Mouse (Mus musculus) embryonic facial prominence, embryonic 14.5 days (tissue): ENCODE measurements around the gene Pex14. TPM values are rescaled to one million over a fixed set of nuclear protein-coding genes. Genes with fewer than 3 reads are reported as not detected.

ENCODE experiments used
- ATAC-seq: fragments of 200-750 bp; cut with Nextera tagmentation; 2 replicates; pipeline ENCODE4 v1.8.0; 2017; ENCODE audit warnings: low read depth, moderate number of reproducible peaks, moderate TSS enrichment
- DNase-seq: peaks from one replicate; pipeline ENCODE4 v3.0.0-alpha.2; 2015; ENCODE audit warnings: low spot score
- H3K27ac ChIP-seq: fragments of 300-500 bp; sonication (generic); replicated peaks from 2 replicates; pipeline ENCODE4 v1.5.1; 2014; ENCODE audit warnings: low read depth, mild to moderate bottlenecking, low read length, moderate library complexity
- H3K27me3 ChIP-seq: fragments of 300-500 bp; sonication (generic); replicated peaks from 2 replicates; pipeline ENCODE4 v1.6.1; 2014; ENCODE audit warnings: low read length; ENCODE audit not compliant: control insufficient read depth, insufficient read depth
- H3K36me3 ChIP-seq: fragments of 300-500 bp; sonication (generic); 2 replicates; pipeline ENCODE4 v1.6.1; 2014; ENCODE audit warnings: low read length, mixed read lengths; ENCODE audit not compliant: control insufficient read depth, insufficient read depth
- H3K4me1 ChIP-seq: fragments of 300-500 bp; sonication (generic); 2 replicates; pipeline ENCODE4 v1.6.1; 2014; ENCODE audit warnings: antibody characterized with exemption, low read length; ENCODE audit not compliant: control insufficient read depth, insufficient read depth
- H3K4me2 ChIP-seq: fragments of 300-500 bp; sonication (generic); 2 replicates; pipeline ENCODE4 v1.6.1; 2014; ENCODE audit warnings: low read depth, mild to moderate bottlenecking, low read length, moderate library complexity, mixed read lengths
- H3K4me3 ChIP-seq: fragments of 300-500 bp; sonication (generic); 2 replicates; pipeline ENCODE4 v1.5.1; 2014; ENCODE audit warnings: low read depth, mild to moderate bottlenecking, low read length
- H3K9ac ChIP-seq: fragments of 300-500 bp; sonication (generic); 2 replicates; pipeline ENCODE4 v1.6.1; 2014; ENCODE audit warnings: low read depth, mild to moderate bottlenecking, low read length, moderate library complexity, mixed read lengths
- H3K9me3 ChIP-seq: fragments of 300-500 bp; sonication (generic); 2 replicates; pipeline ENCODE4 v1.6.1; 2016; ENCODE audit warnings: low read length; ENCODE audit not compliant: control insufficient read depth
- WGBS: fragments of 180-500 bp; shearing (Covaris S2); extraction: QIAGEN DNeasy Blood & Tissue Kit; methylation state at CpG from one replicate; pipeline ENCODE4 v1.1.7; 2014; 5-methylcytosine and 5-hydroxymethylcytosine counted together
- polyA plus RNA-seq: library from polyadenylated mRNA; unstranded; fragments of >200 nt; fragmentation: Nextera tagmentation; extraction: Ambion mirVana; gene quantifications from 2 replicates; pipeline ENCODE4 v1.2.1, GENCODE M21; 2014

The Pex14 gene
- polyA plus RNA-seq, 1 experiment from 2014 or later: 38.1 TPM

- H3K9me3 ChIP-seq: peaks cover 2% of the 10 kb centered on the region; the same call in 1 of the 2 replicates
- ATAC-seq (peak; percentile 63), DNase-seq (peak; percentile 49)
- no peak overlapping the region for H3K4me3 ChIP-seq
- no peaks in the 10 kb centered on the region for H3K27me3 ChIP-seq
- peaks cover 5% of the 10 kb centered on the region for H3K36me3 ChIP-seq
- 0 out of 2 replicates have a peak, but pooled peaks cover 8% of the 10 kb centered on the region for H3K4me1 ChIP-seq
- H3K27ac ChIP-seq: no peak overlapping the region
- WGBS: 73% methylated on average over 22 of the region's 22 CpGs
- H3K9ac ChIP-seq: no peak overlapping the region
- H3K4me2 ChIP-seq: no peak overlapping the region
These were observed 32.8 kb downstream of the Pex14 start for GRCm38 (mm10) chr4:149066672-149067551.

GRCm38 (mm10) chr4:149064061-149064854, 35.4 kb downstream of the Pex14 start:
- DNase-seq (no peak), ATAC-seq (no peak)
- peaks cover 21% of the 10 kb centered on the region; the same call in 1 of the 2 replicates for H3K4me1 ChIP-seq
- H3K27ac ChIP-seq: no peak overlapping the region
- H3K4me3 ChIP-seq: no peak overlapping the region
- no peak overlapping the region for H3K9ac ChIP-seq
- H3K27me3 ChIP-seq: no peaks in the 10 kb centered on the region
- peaks cover 3% of the 10 kb centered on the region; the same call in 1 of the 2 replicates for H3K36me3 ChIP-seq
- 83% methylated on average over 23 of the region's 23 CpGs for WGBS
- no peak overlapping the region for H3K4me2 ChIP-seq
- H3K9me3 ChIP-seq: no peaks in the 10 kb centered on the region

GRCm38 (mm10) chr4:149062406-149063318, 37.0 kb downstream of the Pex14 start:
- Histone ChIP-seq H3K36me3 (no peaks in the 10 kb centered on the region), H3K9ac (no peak overlapping the region), H3K4me2 (no peak overlapping the region), H3K4me3 (no peak overlapping the region), H3K4me1 (peaks cover 25% of the 10 kb centered on the region; the same call in 1 of the 2 replicates), H3K27ac (no peak overlapping the region), H3K9me3 (no peaks in the 10 kb centered on the region), H3K27me3 (no peaks in the 10 kb centered on the region)
- DNase-seq (peak; percentile 50), ATAC-seq (0 out of 2 replicates have a peak, but pooled peaks have one; percentile 34)
- 55% methylated on average over 21 of the region's 21 CpGs for WGBS

GRCm38 (mm10) chr4:149061432-149061718, 38.3 kb downstream of the Pex14 start:
- 62% methylated on average over 13 of the region's 13 CpGs for WGBS
- Histone ChIP-seq H3K4me3 (no peak overlapping the region), H3K4me2 (no peak overlapping the region)

GRCm38 (mm10) chr4:149060621-149061431, 38.9 kb downstream of the Pex14 start:
- Histone ChIP-seq H3K4me1 (peaks cover 33% of the 10 kb centered on the region), H3K36me3 (no peaks in the 10 kb centered on the region)
- 42% methylated on average over 14 of the region's 14 CpGs for WGBS

More at GRCm38 (mm10) chr4:149061432-149061718, 38.3 kb downstream of the Pex14 start:
- H3K9ac ChIP-seq: no peak overlapping the region
- ATAC-seq (no peak), DNase-seq (no peak)
- H3K27ac ChIP-seq: no peak overlapping the region
- peaks cover 33% of the 10 kb centered on the region for H3K4me1 ChIP-seq
- H3K36me3 ChIP-seq: no peaks in the 10 kb centered on the region
- H3K9me3 ChIP-seq: no peaks in the 10 kb centered on the region
- H3K27me3 ChIP-seq: no peaks in the 10 kb centered on the region

GRCm38 (mm10) chr4:149059713-149060112, 40.0 kb downstream of the Pex14 start:
- H3K27me3 ChIP-seq: no peaks in the 10 kb centered on the region
- H3K9me3 ChIP-seq: no peaks in the 10 kb centered on the region
- H3K9ac ChIP-seq: no peak overlapping the region
- no peak overlapping the region for H3K27ac ChIP-seq
- H3K4me1 ChIP-seq: peaks cover 33% of the 10 kb centered on the region
- H3K4me2 ChIP-seq: no peak overlapping the region
- H3K4me3 ChIP-seq: no peak overlapping the region
- DNase-seq: no peak
- WGBS: 82% methylated on average over 9 of the region's 9 CpGs
- no peak for ATAC-seq
- H3K36me3 ChIP-seq: no peaks in the 10 kb centered on the region

More at GRCm38 (mm10) chr4:149060621-149061431, 38.9 kb downstream of the Pex14 start:
- ATAC-seq (no peak), DNase-seq (no peak)
- Histone ChIP-seq H3K4me2 (no peak overlapping the region), H3K27me3 (no peaks in the 10 kb centered on the region), H3K9ac (no peak overlapping the region), H3K9me3 (no peaks in the 10 kb centered on the region), H3K4me3 (no peak overlapping the region), H3K27ac (no peak overlapping the region)

GRCm38 (mm10) chr4:149058298-149058697, 41.4 kb downstream of the Pex14 start:
- H3K9ac ChIP-seq: no peak overlapping the region; the same call in 1 of the 2 replicates
- DNase-seq (peak; percentile 75), ATAC-seq (peak; percentile 53)
- H3K36me3 ChIP-seq: no peaks in the 10 kb centered on the region
- H3K4me1 ChIP-seq: peaks cover 33% of the 10 kb centered on the region
- H3K4me2 ChIP-seq: no peak overlapping the region; the same call in 1 of the 2 replicates
- no peaks in the 10 kb centered on the region for H3K27me3 ChIP-seq
- H3K9me3 ChIP-seq: no peaks in the 10 kb centered on the region
- 59% methylated on average over 7 of the region's 7 CpGs for WGBS
- H3K4me3 ChIP-seq: no peak overlapping the region
- peak overlapping the region; percentile 58; the same call in 1 of the 2 replicates for H3K27ac ChIP-seq
